Mouse (Mus musculus) midbrain, embryonic 10.5 days (tissue): Measurements from ENCODE around the gene 9930111J21Rik2. TPM values are rescaled to one million over a fixed set of nuclear protein-coding genes. Genes with fewer than 3 reads are reported as not detected.
"Not testable (repeated sequence)": the region's sequence is repeated elsewhere in the genome, so short reads cannot be mapped to it uniquely, and the experiment has no call there.

Experiments used
- DNase-seq: peaks from one replicate; pipeline ENCODE4 v3.0.0-alpha.2; 2017; ENCODE audit warnings: low spot score
- H3K27ac ChIP-seq: fragments of 300-500 bp; sonication (generic); replicated peaks from 2 replicates; pipeline ENCODE4 v1.5.1; 2016; ENCODE audit warnings: mild to moderate bottlenecking
- H3K27me3 ChIP-seq: fragments of 300-500 bp; sonication (generic); 2 replicates; pipeline ENCODE4 v1.6.1; 2016; ENCODE audit warnings: low read depth, mild to moderate bottlenecking; ENCODE audit not compliant: poor library complexity, severe bottlenecking
- H3K36me3 ChIP-seq: fragments of 300-500 bp; sonication (generic); 2 replicates; pipeline ENCODE4 v1.6.1; 2016; ENCODE audit warnings: mild to moderate bottlenecking, moderate library complexity
- H3K4me1 ChIP-seq: fragments of 300-500 bp; sonication (generic); 2 replicates; pipeline ENCODE4 v1.6.1; 2016
- H3K4me3 ChIP-seq: fragments of 300-500 bp; sonication (generic); 2 replicates; pipeline ENCODE4 v1.5.1; 2016; ENCODE audit warnings: mild to moderate bottlenecking, moderate library complexity
- H3K9me3 ChIP-seq: fragments of 300-500 bp; sonication (generic); replicated peaks from 2 replicates; pipeline ENCODE4 v1.6.1; 2016; ENCODE audit warnings: mild to moderate bottlenecking
- WGBS: fragments of 180-500 bp; shearing (Covaris S2); methylation state at CpG from one replicate; pipeline ENCODE4 v1.1.7; 2016; 5-methylcytosine and 5-hydroxymethylcytosine counted together
- polyA plus RNA-seq: library from polyadenylated mRNA; unstranded; fragments of >200 nt; fragmentation: Nextera tagmentation; extraction: Ambion mirVana; gene quantifications from 2 replicates; pipeline ENCODE4 v1.2.1, GENCODE M21; 2016

Gene 9930111J21Rik2
- polyA plus RNA-seq, result 0.17 and 0.21 TPM in 2 replicates

GRCm38 (mm10) chr11:49051093-49051891 lies at the start of gene 9930111J21Rik2:
TSS of gene 9930111J21Rik2 (minus strand) at chr11:49051242.
- not testable (repeated sequence) for H3K27me3 ChIP-seq, H3K27ac ChIP-seq, H3K36me3 ChIP-seq, DNase-seq, H3K4me3 ChIP-seq, H3K4me1 ChIP-seq, H3K9me3 ChIP-seq
- 82% methylated on average over 1 of the region's 6 CpGs for WGBS

DNA sequence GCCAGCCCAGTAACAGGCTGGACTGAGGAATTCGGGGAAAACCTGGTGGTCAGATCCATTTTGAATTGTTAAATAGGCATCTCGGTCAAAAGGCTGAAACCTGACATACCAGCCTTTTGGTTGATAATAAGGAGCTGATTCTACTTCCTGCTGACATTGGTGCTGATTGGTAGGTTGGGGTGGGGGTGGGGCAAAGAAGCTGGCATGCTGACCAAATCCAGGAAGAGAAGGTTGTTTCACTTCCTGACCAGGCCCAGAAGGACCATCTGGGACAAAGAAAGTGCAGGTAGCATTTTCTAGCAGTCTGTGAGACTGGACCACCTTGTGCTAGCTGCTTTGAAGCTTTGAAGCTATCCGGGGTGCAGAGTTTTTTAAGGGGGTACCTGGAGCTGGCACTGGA lies 49.4 kb upstream of the 9930111J21Rik2 start:
- 85% methylated on average over 3 of the region's 3 CpGs for WGBS
- H3K36me3 ChIP-seq, result no peaks in the 10 kb centered on the region
- peaks cover 6% of the 10 kb centered on the region; the same call in 1 of the 2 replicates for H3K4me1 ChIP-seq
- DNase-seq, result no peak
- no peaks in the 10 kb centered on the region for H3K27me3 ChIP-seq
- no peak overlapping the region for H3K27ac ChIP-seq
- no peak overlapping the region for H3K4me3 ChIP-seq
- no peaks in the 10 kb centered on the region for H3K9me3 ChIP-seq

- whole genome bisulfite sequencing, result 81% methylated on average over 4 of the region's 4 CpGs
Observed at GRCm38 (mm10) chr11:49095367-49095766, 44.3 kb upstream of the 9930111J21Rik2 start.

DNA sequence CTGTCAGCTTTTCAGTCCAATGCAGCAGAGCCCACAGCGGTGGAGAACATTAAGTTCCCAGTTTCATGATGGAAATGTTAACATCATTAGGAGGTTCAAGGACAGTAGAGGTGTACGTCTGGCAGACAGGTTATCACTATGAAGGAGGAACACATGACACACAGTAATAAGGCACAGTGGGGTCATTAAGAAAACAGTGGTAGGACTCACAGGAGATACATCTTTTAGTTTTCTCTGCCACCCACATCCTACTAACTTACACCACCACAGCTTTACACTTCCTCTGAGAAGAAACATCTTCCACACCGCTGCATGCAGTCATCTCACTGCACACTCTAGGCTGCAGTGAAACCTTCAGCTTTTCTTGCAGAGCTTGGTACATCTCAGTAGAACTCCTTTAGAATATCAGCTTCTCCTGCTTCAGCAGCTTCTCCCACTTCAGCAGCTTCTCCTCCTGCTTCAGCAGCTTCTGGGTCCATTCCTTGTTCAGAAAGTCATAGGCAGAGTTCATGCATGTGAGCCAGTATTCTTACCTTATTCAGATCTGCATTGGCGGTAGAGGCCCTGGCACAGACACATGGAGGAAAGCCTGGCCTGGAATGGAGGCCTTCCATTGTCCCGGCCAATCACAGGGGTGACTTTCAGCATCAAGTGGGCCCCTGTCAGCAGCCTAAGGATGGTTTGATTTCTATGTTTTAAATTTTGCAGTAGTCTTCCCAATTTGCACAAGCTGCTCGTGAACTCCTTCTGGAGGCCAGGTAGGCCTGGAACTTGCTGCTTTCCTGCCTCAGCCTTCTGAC lies 43.0 kb upstream of the 9930111J21Rik2 start:
- Histone ChIP-seq H3K4me1 (no peaks in the 10 kb centered on the region), H3K9me3 (no peaks in the 10 kb centered on the region), H3K36me3 (no peaks in the 10 kb centered on the region), H3K27me3 (no peaks in the 10 kb centered on the region), H3K4me3 (no peak overlapping the region), H3K27ac (no peak overlapping the region)
- no peak for DNase-seq
- 91% methylated on average over 6 of the region's 6 CpGs for WGBS

More at GRCm38 (mm10) chr11:49095367-49095766, 44.3 kb upstream of the 9930111J21Rik2 start:
- Histone ChIP-seq H3K27ac (no peak overlapping the region), H3K4me3 (no peak overlapping the region), H3K36me3 (no peaks in the 10 kb centered on the region), H3K9me3 (no peaks in the 10 kb centered on the region), H3K27me3 (no peaks in the 10 kb centered on the region), H3K4me1 (no peaks in the 10 kb centered on the region)
- DNase-seq, result no peak

GRCm38 (mm10) chr11:49092786-49093185 lies 41.7 kb upstream of the 9930111J21Rik2 start:
- Histone ChIP-seq H3K9me3 (no peaks in the 10 kb centered on the region), H3K27me3 (no peaks in the 10 kb centered on the region)

DNA sequence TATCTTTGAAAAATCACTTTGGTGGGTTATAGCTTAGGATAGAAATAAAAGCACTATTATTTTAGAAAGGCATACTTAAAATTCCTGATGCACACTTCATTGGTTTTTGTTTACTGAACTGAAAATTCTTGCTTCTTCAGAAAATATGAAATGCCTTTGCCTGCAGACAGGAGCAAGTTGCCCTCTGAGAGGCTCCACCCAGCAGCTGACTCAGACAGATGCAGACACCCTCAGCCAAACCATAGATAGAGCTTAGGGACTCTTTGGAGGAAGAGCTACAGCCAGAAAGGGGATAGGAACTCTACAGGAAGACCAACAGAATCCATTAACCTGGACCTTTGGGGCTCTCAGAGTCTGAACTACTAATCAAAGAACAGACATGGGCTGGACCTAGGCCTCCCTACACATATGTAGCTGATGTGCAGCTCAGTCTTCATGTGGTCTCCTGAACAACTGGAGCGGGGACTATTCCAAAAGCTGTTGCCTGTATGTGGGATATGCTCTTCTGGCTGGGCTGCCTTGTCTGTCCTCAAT lies 41.1 kb upstream of the 9930111J21Rik2 start:
- Histone ChIP-seq H3K4me1 (peaks cover 8% of the 10 kb centered on the region), H3K4me3 (no peak overlapping the region), H3K27ac (no peak overlapping the region), H3K9me3 (no peaks in the 10 kb centered on the region), H3K36me3 (no peaks in the 10 kb centered on the region), H3K27me3 (no peaks in the 10 kb centered on the region)
- 91% methylated on average over 1 of the region's 1 CpGs for WGBS
- no peak for DNase-seq

More at GRCm38 (mm10) chr11:49092786-49093185, 41.7 kb upstream of the 9930111J21Rik2 start:
- Histone ChIP-seq H3K36me3 (no peaks in the 10 kb centered on the region), H3K4me1 (peaks cover 8% of the 10 kb centered on the region), H3K4me3 (no peak overlapping the region), H3K27ac (no peak overlapping the region)
- DNase-seq, result no peak
- 93% methylated on average over 2 of the region's 2 CpGs for WGBS

- WGBS, result 80% methylated on average over 4 of the region's 4 CpGs
- no peak overlapping the region for H3K27ac ChIP-seq
- no peaks in the 10 kb centered on the region for H3K27me3 ChIP-seq
- no peak for DNase-seq
- H3K4me3 ChIP-seq, result no peak overlapping the region
- peaks cover 8% of the 10 kb centered on the region for H3K4me1 ChIP-seq
- H3K9me3 ChIP-seq, result no peaks in the 10 kb centered on the region
- no peaks in the 10 kb centered on the region for H3K36me3 ChIP-seq
Observed at GRCm38 (mm10) chr11:49091171-49091570, 40.1 kb upstream of the 9930111J21Rik2 start.

- Histone ChIP-seq H3K36me3 (no peaks in the 10 kb centered on the region), H3K27ac (no peak overlapping the region), H3K4me1 (peaks cover 8% of the 10 kb centered on the region), H3K4me3 (no peak overlapping the region), H3K9me3 (no peaks in the 10 kb centered on the region), H3K27me3 (no peaks in the 10 kb centered on the region)
- WGBS, result 92% methylated on average over 5 of the region's 5 CpGs
- DNase-seq, result no peak
Observed at GRCm38 (mm10) chr11:49090551-49090950, 39.5 kb upstream of the 9930111J21Rik2 start.

GRCm38 (mm10) chr11:49089735-49090507 lies 38.9 kb upstream of the 9930111J21Rik2 start:
- Histone ChIP-seq H3K4me3 (no peak overlapping the region), H3K27me3 (no peaks in the 10 kb centered on the region), H3K36me3 (no peaks in the 10 kb centered on the region), H3K4me1 (peaks cover 8% of the 10 kb centered on the region), H3K9me3 (no peaks in the 10 kb centered on the region), H3K27ac (no peak overlapping the region)
- DNase-seq, result no peak
- WGBS, result 84% methylated on average over 3 of the region's 3 CpGs

- Histone ChIP-seq H3K27ac (no peak overlapping the region), H3K36me3 (no peaks in the 10 kb centered on the region)
Observed at GRCm38 (mm10) chr11:49088990-49089652, 38.1 kb upstream of the 9930111J21Rik2 start.

DNA sequence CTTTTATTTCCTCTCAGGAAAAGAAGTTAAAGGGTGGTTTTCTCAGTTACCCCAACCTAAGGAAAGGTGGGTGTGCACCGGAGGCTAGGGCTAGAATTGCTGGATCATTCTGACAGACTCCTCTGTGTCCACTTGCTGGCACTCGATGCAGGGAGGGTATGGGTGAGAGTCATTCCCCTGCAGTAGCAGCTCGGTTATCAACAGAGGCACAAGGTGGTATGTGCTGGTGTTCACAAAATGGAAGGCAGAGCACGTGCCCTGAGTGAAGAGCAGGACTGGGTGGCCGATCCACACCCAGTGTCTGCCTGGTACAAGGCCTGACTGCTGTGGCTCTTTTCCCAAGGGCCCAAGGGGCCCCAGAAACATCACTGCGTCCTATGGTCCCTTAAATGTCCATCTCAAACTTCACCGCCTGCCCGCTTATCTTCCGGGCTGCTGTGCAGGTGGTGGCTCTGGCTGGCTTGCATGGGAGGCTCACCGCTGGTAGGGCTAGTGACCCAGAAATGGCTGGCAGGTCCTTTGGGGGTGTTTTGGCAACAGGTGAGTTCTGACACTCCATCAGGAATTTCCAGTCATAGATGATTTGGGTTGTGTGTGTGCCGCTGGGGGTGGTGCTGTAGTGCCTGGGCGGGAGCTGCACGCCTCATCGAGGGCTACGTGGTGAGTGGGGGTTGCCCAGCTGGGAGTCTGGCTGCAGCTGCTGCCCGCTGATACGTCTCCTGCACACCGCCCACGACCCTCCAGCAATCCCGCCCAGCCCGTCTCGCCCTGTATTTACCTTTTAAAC lies 37.0 kb upstream of the 9930111J21Rik2 start:
- Histone ChIP-seq H3K27me3 (no peaks in the 10 kb centered on the region), H3K9me3 (no peaks in the 10 kb centered on the region), H3K4me3 (peak overlapping the region; percentile 16), H3K36me3 (no peaks in the 10 kb centered on the region), H3K4me1 (peaks cover 8% of the 10 kb centered on the region), H3K27ac (0 out of 2 replicates have a peak overlapping the region, but pooled peaks have one; percentile 49)
- WGBS, result 42% methylated on average over 22 of the region's 22 CpGs
- no peak for DNase-seq

More at GRCm38 (mm10) chr11:49088990-49089652, 38.1 kb upstream of the 9930111J21Rik2 start:
- 90% methylated on average over 5 of the region's 5 CpGs for WGBS
- no peak for DNase-seq
- Histone ChIP-seq H3K9me3 (no peaks in the 10 kb centered on the region), H3K4me3 (no peak overlapping the region), H3K27me3 (no peaks in the 10 kb centered on the region), H3K4me1 (peaks cover 8% of the 10 kb centered on the region)
